Mouse (Mus musculus): ENCODE measurements around the gene Rad18.

Rad18 gene

DNA sequence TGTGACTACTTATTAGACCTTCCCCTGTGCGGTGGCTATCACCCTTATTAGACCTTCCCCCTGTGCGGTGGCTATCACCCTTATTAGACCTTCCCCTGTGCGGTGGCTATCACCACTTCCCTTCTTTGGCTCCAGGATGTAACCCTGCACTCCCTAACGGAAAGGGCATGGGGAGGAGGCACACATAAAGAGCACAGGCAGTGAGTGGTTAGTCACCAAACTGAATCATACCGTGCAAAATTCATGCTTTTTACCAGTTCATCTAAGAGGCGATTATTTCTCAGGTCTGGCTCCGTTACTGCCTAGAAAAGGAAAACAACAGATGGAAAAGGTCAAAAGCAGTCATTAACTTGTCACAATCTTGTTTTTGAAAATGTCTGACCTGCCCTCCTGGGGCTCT lies 10.0 kb downstream of the Rad18 start:
- DNase-seq (ENCODE audit: low read depth, low spot score), result no peak

DNA sequence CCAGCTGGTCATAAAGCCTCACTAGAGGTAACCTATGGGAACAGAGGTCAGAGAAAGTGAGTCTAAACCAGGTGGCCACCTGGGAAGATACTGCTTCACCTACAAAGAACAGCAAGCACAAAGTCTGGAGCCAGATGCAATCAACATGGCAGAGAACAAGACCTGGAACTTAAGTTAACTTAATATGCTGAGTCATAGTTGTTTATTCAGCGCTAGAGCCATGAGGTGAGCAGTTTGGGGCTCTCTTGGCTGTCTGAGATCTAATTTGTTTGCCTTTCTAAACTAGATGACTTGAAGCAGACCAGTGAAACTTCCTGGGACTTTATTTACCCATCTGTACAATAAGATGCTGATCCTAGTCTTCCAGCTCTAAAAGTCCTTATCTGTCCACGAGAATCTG lies 12.4 kb downstream of the Rad18 start:
- peak; percentile 48 for DNase-seq (ENCODE audit: low read depth, low spot score)

DNA sequence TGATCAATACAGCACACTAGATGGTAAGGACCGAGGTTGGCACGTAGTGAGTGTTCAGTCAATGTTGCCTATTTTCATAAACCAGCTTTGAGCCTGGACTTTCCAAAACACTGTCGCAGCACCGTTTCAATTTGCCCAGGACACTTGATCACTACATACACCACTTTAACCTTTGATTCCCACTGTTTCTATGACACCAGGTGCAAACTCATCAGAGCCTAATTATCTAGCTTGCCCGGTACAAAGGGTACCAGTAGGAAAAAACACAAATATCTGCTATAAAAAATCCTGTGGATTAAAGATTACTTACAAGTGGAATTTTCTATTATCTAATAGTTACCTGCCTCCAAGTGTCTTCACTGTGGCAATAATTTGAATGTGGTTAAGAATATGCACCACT lies 64.4 kb downstream of the Rad18 start:
- no peak for DNase-seq (ENCODE audit: low read depth, low spot score)

- DNase-seq (ENCODE audit: low read depth, low spot score), result no peak
These were observed 66.2 kb downstream of the Rad18 start for GRCm38 (mm10) chr6:112630291-112630690.

DNA sequence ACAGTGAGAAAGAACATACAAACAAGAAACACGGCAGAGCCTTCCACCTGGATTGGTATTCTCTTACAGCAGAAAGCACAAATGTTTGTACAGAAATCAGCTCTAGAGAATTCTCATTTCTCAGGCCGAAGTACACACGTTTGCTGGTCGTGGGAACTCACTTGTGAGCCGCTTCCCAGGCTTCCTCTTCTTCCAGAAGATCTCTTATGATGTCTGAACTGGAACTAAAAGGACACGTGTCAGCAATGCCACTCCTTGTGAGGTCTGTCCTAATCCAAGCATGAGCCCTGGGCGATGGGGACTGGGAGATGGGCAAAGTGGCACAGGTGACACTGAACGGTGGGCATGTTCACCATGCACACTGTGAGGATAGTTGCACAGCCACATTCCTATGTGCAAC lies 68.2 kb downstream of the Rad18 start:
- no peak for DNase-seq (ENCODE audit: low read depth, low spot score)

DNA sequence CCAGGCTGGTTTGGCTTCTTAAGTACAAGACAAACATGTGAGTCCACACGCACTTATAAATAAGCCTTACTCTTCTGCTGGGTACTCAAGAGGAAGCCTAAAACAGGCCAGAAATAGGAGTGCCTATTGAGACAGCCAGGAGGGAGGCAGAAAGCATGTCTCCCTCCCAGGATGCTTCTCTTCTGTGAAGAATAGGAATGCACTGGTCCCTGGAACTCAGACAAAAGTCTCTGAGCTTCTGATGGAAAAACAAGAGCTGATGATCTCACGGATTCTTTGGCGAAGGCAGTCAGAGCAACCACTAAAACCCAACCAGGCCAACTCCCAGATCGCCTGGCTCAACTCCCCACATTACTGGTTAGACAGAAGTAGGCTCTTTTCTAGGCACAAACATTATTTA lies 74.2 kb downstream of the Rad18 start:
- no peak for DNase-seq (ENCODE audit: low read depth, low spot score)

DNA sequence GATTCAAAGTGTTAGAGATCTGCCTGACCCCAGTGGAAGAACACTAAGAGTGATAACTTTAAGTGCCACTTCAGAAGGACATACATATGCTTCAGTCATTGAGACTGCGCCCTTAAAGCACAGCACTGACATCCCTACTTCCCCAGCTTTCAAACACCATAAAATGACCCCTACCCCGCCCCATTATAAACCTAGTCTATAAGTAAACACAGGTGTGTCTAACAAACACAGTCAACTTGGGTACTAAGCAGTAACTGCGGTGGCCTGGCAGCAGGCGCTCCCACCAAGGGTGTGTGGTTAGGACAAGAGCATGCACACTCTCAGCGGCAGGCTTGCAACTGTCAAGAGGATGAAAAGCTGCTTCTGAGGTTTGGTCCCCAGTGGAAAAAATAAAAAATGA lies 76.5 kb downstream of the Rad18 start:
- DNase-seq (ENCODE audit: low read depth, low spot score), result no peak

GRCm38 (mm10) chr6:112617728-112618318 lies 78.7 kb downstream of the Rad18 start:
- no peak for DNase-seq (ENCODE audit: low read depth, low spot score)

DNA sequence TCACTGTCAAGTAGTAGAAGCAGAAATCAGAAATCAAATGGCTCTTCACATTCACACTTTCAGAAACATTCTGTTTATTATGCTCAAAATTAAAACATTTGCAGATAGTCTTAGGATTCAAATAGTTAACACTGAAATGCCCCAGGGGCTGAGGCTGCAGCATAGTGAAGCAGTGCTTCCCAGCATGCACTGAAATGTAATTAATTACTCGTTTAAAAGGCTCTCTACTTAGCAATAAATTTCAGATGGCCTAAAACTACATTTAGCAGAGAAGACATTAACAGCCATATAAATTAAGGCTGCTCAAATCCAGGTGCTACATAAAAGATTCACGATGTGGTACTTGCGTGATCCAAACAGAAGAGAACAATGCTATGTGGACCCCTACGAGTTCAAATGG lies 87.5 kb downstream of the Rad18 start:
- DNase-seq (ENCODE audit: low read depth, low spot score), result no peak

DNA sequence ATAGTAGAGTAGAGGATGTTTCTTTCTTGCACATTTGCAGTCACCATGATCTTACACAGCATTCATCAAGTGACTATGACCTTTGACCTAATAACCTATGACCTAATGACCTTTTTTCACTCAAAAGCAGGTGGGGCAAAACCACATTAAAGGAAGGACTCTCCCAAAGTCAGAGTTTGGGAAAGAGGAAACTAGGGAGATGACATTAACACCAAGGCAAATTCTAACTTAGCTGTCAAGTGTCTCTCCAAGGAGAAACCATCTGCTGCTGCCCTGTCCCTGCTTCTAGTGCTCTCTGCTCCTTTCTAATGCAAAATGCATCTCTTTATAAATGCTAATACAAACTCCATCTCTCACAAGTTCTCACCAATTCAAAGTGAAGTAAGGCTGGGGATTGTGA lies 92.6 kb downstream of the Rad18 start:
- no peak for DNase-seq (ENCODE audit: low read depth, low spot score)

- DNase-seq (ENCODE audit: low read depth, low spot score), result no peak
These were observed 101.5 kb downstream of the Rad18 start for GRCm38 (mm10) chr6:112594971-112595370.

DNA sequence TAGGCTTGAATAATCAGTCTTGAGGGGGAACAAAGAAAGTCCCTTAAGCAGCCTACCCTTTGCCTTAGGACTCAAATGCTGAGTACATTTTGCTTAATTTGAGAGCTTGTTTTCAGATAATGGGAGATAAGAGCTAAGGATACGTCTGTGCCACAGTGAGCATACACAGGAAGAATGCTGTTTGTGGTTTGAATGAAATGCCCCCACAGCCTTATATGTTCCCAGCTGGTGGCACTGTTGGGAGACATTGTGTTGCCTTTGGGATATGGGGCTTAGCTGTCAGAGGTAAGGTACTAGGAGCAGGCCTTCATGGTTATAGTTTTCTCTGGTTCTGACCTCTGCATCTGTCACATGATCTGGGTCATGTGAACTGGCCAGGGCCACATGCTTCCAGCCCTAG lies 108.6 kb downstream of the Rad18 start:
- DNase-seq (ENCODE audit: low read depth, low spot score), result no peak

GRCm38 (mm10) chr6:112586999-112587398 lies 109.5 kb downstream of the Rad18 start:
- DNase-seq (ENCODE audit: low read depth, low spot score), result no peak

GRCm38 (mm10) chr6:112584961-112585360 lies 111.5 kb downstream of the Rad18 start:
- DNase-seq (ENCODE audit: low read depth, low spot score), result no peak

GRCm38 (mm10) chr6:112582022-112582421 lies 114.5 kb downstream of the Rad18 start:
- DNase-seq (ENCODE audit: low read depth, low spot score), result no peak

- DNase-seq (ENCODE audit: low read depth, low spot score), result no peak
These were observed 119.3 kb downstream of the Rad18 start for GRCm38 (mm10) chr6:112577198-112577597.

GRCm38 (mm10) chr6:112574558-112574957 lies 121.9 kb downstream of the Rad18 start:
- DNase-seq (ENCODE audit: low read depth, low spot score), result no peak

GRCm38 (mm10) chr6:112570413-112570812 lies 126.1 kb downstream of the Rad18 start:
- no peak for DNase-seq (ENCODE audit: low read depth, low spot score)
